Mouse (Mus musculus): ENCODE measurements at regions not wholly inside any gene's neighbourhood (a gene's known extent, or its start where the extent isn't known, plus 50 kb on each side); places are given as distances from the start of the nearest gene placed in this dataset.

- H3K9me3 ChIP-seq (ENCODE audit: control insufficient read depth, low read length) = no peaks in the 10 kb centered on the region
- no peak overlapping the region for H3K9ac ChIP-seq (ENCODE audit: low read length)
- H3K4me3 ChIP-seq (ENCODE audit: low read depth, low read length) = no peak overlapping the region
- ATAC-seq (ENCODE audit: insufficient number of reproducible peaks, low FRiP score, low TSS enrichment, low read depth) = no peak
- no peak overlapping the region for H3K4me2 ChIP-seq (ENCODE audit: low read depth, severe bottlenecking)
- no peaks in the 10 kb centered on the region for H3K36me3 ChIP-seq (ENCODE audit: control insufficient read depth, insufficient read depth, low read length)
- 93% methylated on average over 3 of the region's 3 CpGs for WGBS
- no peak for DNase-seq (ENCODE audit: low spot score)
- H3K27me3 ChIP-seq (ENCODE audit: control insufficient read depth, insufficient read depth, low read length) = no peaks in the 10 kb centered on the region
- no peaks in the 10 kb centered on the region for H3K4me1 ChIP-seq (ENCODE audit: control insufficient read depth, insufficient read depth, low read length)
- no peak overlapping the region for H3K27ac ChIP-seq (replicated peaks; ENCODE audit: low read depth, low read length)
Observed at GRCm38 (mm10) chr1:71988086-71988485, 224.0 kb downstream of the Mreg start.

GRCm38 (mm10) chr1:71986047-71986446, 226.1 kb downstream of the Mreg start:
- Histone ChIP-seq H3K4me1 (ENCODE audit: control insufficient read depth, insufficient read depth, low read length) (no peaks in the 10 kb centered on the region; the same call in 1 of the 2 replicates), H3K27ac (replicated peaks; ENCODE audit: low read depth, low read length) (no peak overlapping the region), H3K36me3 (ENCODE audit: control insufficient read depth, insufficient read depth, low read length) (no peaks in the 10 kb centered on the region), H3K9me3 (ENCODE audit: control insufficient read depth, low read length) (no peaks in the 10 kb centered on the region), H3K9ac (ENCODE audit: low read length) (no peak overlapping the region), H3K4me3 (ENCODE audit: low read depth, low read length) (no peak overlapping the region), H3K27me3 (ENCODE audit: control insufficient read depth, insufficient read depth, low read length) (no peaks in the 10 kb centered on the region), H3K4me2 (ENCODE audit: low read depth, severe bottlenecking) (no peak overlapping the region)
- DNase-seq (ENCODE audit: low spot score) (no peak), ATAC-seq (ENCODE audit: insufficient number of reproducible peaks, low FRiP score, low TSS enrichment, low read depth) (no peak)
- WGBS = 54% methylated on average over 1 of the region's 1 CpGs

- ATAC-seq (ENCODE audit: insufficient number of reproducible peaks, low FRiP score, low TSS enrichment, low read depth) = no peak
- Histone ChIP-seq H3K4me3 (ENCODE audit: low read depth, low read length) (no peak overlapping the region), H3K4me1 (ENCODE audit: control insufficient read depth, insufficient read depth, low read length) (no peaks in the 10 kb centered on the region; the same call in 1 of the 2 replicates), H3K9me3 (ENCODE audit: control insufficient read depth, low read length) (no peaks in the 10 kb centered on the region), H3K36me3 (ENCODE audit: control insufficient read depth, insufficient read depth, low read length) (no peaks in the 10 kb centered on the region), H3K4me2 (ENCODE audit: low read depth, severe bottlenecking) (no peak overlapping the region), H3K9ac (ENCODE audit: low read length) (no peak overlapping the region), H3K27me3 (ENCODE audit: control insufficient read depth, insufficient read depth, low read length) (no peaks in the 10 kb centered on the region), H3K27ac (replicated peaks; ENCODE audit: low read depth, low read length) (no peak overlapping the region)
- no peak for DNase-seq (ENCODE audit: low spot score)
- 91% methylated on average over 7 of the region's 7 CpGs for WGBS
Observed at GRCm38 (mm10) chr1:71983786-71984185, 228.3 kb downstream of the Mreg start.

- ATAC-seq (ENCODE audit: insufficient number of reproducible peaks, low FRiP score, low TSS enrichment, low read depth) = no peak
- H3K36me3 ChIP-seq (ENCODE audit: control insufficient read depth, insufficient read depth, low read length) = no peaks in the 10 kb centered on the region
- 86% methylated on average over 5 of the region's 5 CpGs for WGBS
- no peak overlapping the region for H3K4me3 ChIP-seq (ENCODE audit: low read depth, low read length)
- no peak overlapping the region for H3K4me2 ChIP-seq (ENCODE audit: low read depth, severe bottlenecking)
- no peaks in the 10 kb centered on the region; the same call in 1 of the 2 replicates for H3K4me1 ChIP-seq (ENCODE audit: control insufficient read depth, insufficient read depth, low read length)
- H3K9ac ChIP-seq (ENCODE audit: low read length) = no peak overlapping the region
- H3K27ac ChIP-seq (replicated peaks; ENCODE audit: low read depth, low read length) = no peak overlapping the region
- DNase-seq (ENCODE audit: low spot score) = no peak
- no peaks in the 10 kb centered on the region for H3K27me3 ChIP-seq (ENCODE audit: control insufficient read depth, insufficient read depth, low read length)
- H3K9me3 ChIP-seq (ENCODE audit: control insufficient read depth, low read length) = no peaks in the 10 kb centered on the region
Observed at GRCm38 (mm10) chr1:71982423-71983262, 229.5 kb downstream of the Mreg start.

- H3K4me3 ChIP-seq (ENCODE audit: low read depth, low read length) = no peak overlapping the region
- 0 out of 2 replicates have a peak, but pooled peaks have one; percentile 17 for ATAC-seq (ENCODE audit: insufficient number of reproducible peaks, low FRiP score, low TSS enrichment, low read depth)
- no peaks in the 10 kb centered on the region for H3K9me3 ChIP-seq (ENCODE audit: control insufficient read depth, low read length)
- no peak overlapping the region for H3K27ac ChIP-seq (replicated peaks; ENCODE audit: low read depth, low read length)
- H3K36me3 ChIP-seq (ENCODE audit: control insufficient read depth, insufficient read depth, low read length) = no peaks in the 10 kb centered on the region
- peak; percentile 42 for DNase-seq (ENCODE audit: low spot score)
- 37% methylated on average over 4 of the region's 4 CpGs for WGBS
- H3K4me1 ChIP-seq (ENCODE audit: control insufficient read depth, insufficient read depth, low read length) = no peaks in the 10 kb centered on the region; the same call in 1 of the 2 replicates
- H3K9ac ChIP-seq (ENCODE audit: low read length) = no peak overlapping the region
- no peak overlapping the region for H3K4me2 ChIP-seq (ENCODE audit: low read depth, severe bottlenecking)
- H3K27me3 ChIP-seq (ENCODE audit: control insufficient read depth, insufficient read depth, low read length) = no peaks in the 10 kb centered on the region
Observed at GRCm38 (mm10) chr1:71980624-71981023, 231.5 kb downstream of the Mreg start.

GRCm38 (mm10) chr1:71979261-71979660, 232.8 kb downstream of the Mreg start:
- H3K4me3 ChIP-seq (ENCODE audit: low read depth, low read length) = no peak overlapping the region
- ATAC-seq (ENCODE audit: insufficient number of reproducible peaks, low FRiP score, low TSS enrichment, low read depth) (no peak), DNase-seq (ENCODE audit: low spot score) (no peak)
- H3K36me3 ChIP-seq (ENCODE audit: control insufficient read depth, insufficient read depth, low read length) = no peaks in the 10 kb centered on the region
- H3K9ac ChIP-seq (ENCODE audit: low read length) = no peak overlapping the region
- H3K9me3 ChIP-seq (ENCODE audit: control insufficient read depth, low read length) = no peaks in the 10 kb centered on the region
- 56% methylated on average over 4 of the region's 4 CpGs for WGBS
- no peaks in the 10 kb centered on the region for H3K27me3 ChIP-seq (ENCODE audit: control insufficient read depth, insufficient read depth, low read length)
- no peaks in the 10 kb centered on the region; the same call in 1 of the 2 replicates for H3K4me1 ChIP-seq (ENCODE audit: control insufficient read depth, insufficient read depth, low read length)
- no peak overlapping the region for H3K27ac ChIP-seq (replicated peaks; ENCODE audit: low read depth, low read length)
- no peak overlapping the region for H3K4me2 ChIP-seq (ENCODE audit: low read depth, severe bottlenecking)

- Histone ChIP-seq H3K9ac (ENCODE audit: low read length) (no peak overlapping the region), H3K4me1 (ENCODE audit: control insufficient read depth, insufficient read depth, low read length) (no peaks in the 10 kb centered on the region; the same call in 1 of the 2 replicates), H3K4me3 (ENCODE audit: low read depth, low read length) (no peak overlapping the region), H3K4me2 (ENCODE audit: low read depth, severe bottlenecking) (no peak overlapping the region), H3K36me3 (ENCODE audit: control insufficient read depth, insufficient read depth, low read length) (no peaks in the 10 kb centered on the region), H3K27ac (replicated peaks; ENCODE audit: low read depth, low read length) (no peak overlapping the region), H3K27me3 (ENCODE audit: control insufficient read depth, insufficient read depth, low read length) (no peaks in the 10 kb centered on the region), H3K9me3 (ENCODE audit: control insufficient read depth, low read length) (no peaks in the 10 kb centered on the region)
- DNase-seq (ENCODE audit: low spot score) = no peak
- ATAC-seq (ENCODE audit: insufficient number of reproducible peaks, low FRiP score, low TSS enrichment, low read depth) = no peak
- 86% methylated on average over 5 of the region's 5 CpGs for WGBS
Observed at GRCm38 (mm10) chr1:71977361-71977760, 234.7 kb downstream of the Mreg start.

GRCm38 (mm10) chr1:71974715-71975114, 237.4 kb downstream of the Mreg start:
- Histone ChIP-seq H3K9me3 (ENCODE audit: control insufficient read depth, low read length) (no peaks in the 10 kb centered on the region), H3K4me1 (ENCODE audit: control insufficient read depth, insufficient read depth, low read length) (no peaks in the 10 kb centered on the region), H3K4me2 (ENCODE audit: low read depth, severe bottlenecking) (no peak overlapping the region), H3K36me3 (ENCODE audit: control insufficient read depth, insufficient read depth, low read length) (no peaks in the 10 kb centered on the region), H3K9ac (ENCODE audit: low read length) (no peak overlapping the region), H3K4me3 (ENCODE audit: low read depth, low read length) (no peak overlapping the region), H3K27me3 (ENCODE audit: control insufficient read depth, insufficient read depth, low read length) (no peaks in the 10 kb centered on the region), H3K27ac (replicated peaks; ENCODE audit: low read depth, low read length) (no peak overlapping the region)
- DNase-seq (ENCODE audit: low spot score) (no peak), ATAC-seq (ENCODE audit: insufficient number of reproducible peaks, low FRiP score, low TSS enrichment, low read depth) (no peak)
- 58% methylated on average over 4 of the region's 4 CpGs for WGBS
